Mouse (Mus musculus): ENCODE measurements around the gene Cuzd1. TPM values are rescaled to one million over a fixed set of nuclear protein-coding genes. Genes with fewer than 3 reads are reported as not detected.

Cuzd1 gene
- total RNA-seq, 2 experiments from 2014 or later = not detected

GRCm38 (mm10) chr7:131260946-131261345, 61.1 kb downstream of the Cuzd1 start:
- no peak for ATAC-seq (replicated peaks; ENCODE audit: poor library complexity, severe bottlenecking)

Other genes starting within 250 kb of the Cuzd1 start
- gene 4933402N03Rik, start 176.0 kb downstream of the Cuzd1 start, total RNA-seq (2014; fragmentation: Nextera tagmentation) = not detected in 2 replicates
- not detected in 2 replicates for gene 4933402N03Rik, start 176.0 kb downstream of the Cuzd1 start, total RNA-seq (2017)
- not detected in 2 replicates for gene 5430419D17Rik, start 147.9 kb downstream of the Cuzd1 start, total RNA-seq (2014; fragmentation: Nextera tagmentation)
- gene 5430419D17Rik, start 147.9 kb downstream of the Cuzd1 start, total RNA-seq (2017) = not detected in 2 replicates
- gene Fam24b, start 7.2 kb upstream of the Cuzd1 start, total RNA-seq (2014; fragmentation: Nextera tagmentation) = not detected in 2 replicates
- not detected in 2 replicates for gene Fam24b, start 7.2 kb upstream of the Cuzd1 start, total RNA-seq (2017)
- not detected in 2 replicates for gene Fam24a, start 11.6 kb upstream of the Cuzd1 start, total RNA-seq (2014; fragmentation: Nextera tagmentation)
- gene Fam24a, start 11.6 kb upstream of the Cuzd1 start, total RNA-seq (2017) = not detected in 2 replicates
- gene 2310057M21Rik, start 40.5 kb upstream of the Cuzd1 start, total RNA-seq (2014; fragmentation: Nextera tagmentation) = 8.5 and 9.2 TPM in 2 replicates
- 4.4 and 6.2 TPM in 2 replicates for gene 2310057M21Rik, start 40.5 kb upstream of the Cuzd1 start, total RNA-seq (2017)
- gene Pstk, start 48.8 kb upstream of the Cuzd1 start, total RNA-seq (2014; fragmentation: Nextera tagmentation) = 13.4 and 20.3 TPM in 2 replicates
- 23.1 and 25.4 TPM in 2 replicates for gene Pstk, start 48.8 kb upstream of the Cuzd1 start, total RNA-seq (2017)
- 17.9 and 23.4 TPM in 2 replicates for gene Ikzf5, start 88.2 kb upstream of the Cuzd1 start, total RNA-seq (2014; fragmentation: Nextera tagmentation)
- gene Ikzf5, start 88.2 kb upstream of the Cuzd1 start, total RNA-seq (2017) = 24.5 and 33.0 TPM in 2 replicates
- gene Acadsb, start 88.3 kb upstream of the Cuzd1 start, total RNA-seq (2014; fragmentation: Nextera tagmentation) = 18.3 and 35.0 TPM in 2 replicates
- 62.5 and 69.5 TPM in 2 replicates for gene Acadsb, start 88.3 kb upstream of the Cuzd1 start, total RNA-seq (2017)
- gene Hmx3, start 220.6 kb upstream of the Cuzd1 start, total RNA-seq (2014; fragmentation: Nextera tagmentation) = not detected in 2 replicates
- not detected in 2 replicates for gene Hmx3, start 220.6 kb upstream of the Cuzd1 start, total RNA-seq (2017)
- gene Hmx2, start 226.5 kb upstream of the Cuzd1 start, total RNA-seq (2014; fragmentation: Nextera tagmentation) = not detected in 2 replicates
- not detected in 2 replicates for gene Hmx2, start 226.5 kb upstream of the Cuzd1 start, total RNA-seq (2017)
- 67.7 and 85.7 TPM in 2 replicates for gene Bub3, start 237.9 kb upstream of the Cuzd1 start, total RNA-seq (2014; fragmentation: Nextera tagmentation)
- gene Bub3, start 237.9 kb upstream of the Cuzd1 start, total RNA-seq (2017) = 94.4 and 106 TPM in 2 replicates

All from granulocyte monocyte progenitor cell, adult 5-6 weeks (primary cell).